In genomic region chr6:12352165-12352719, GRCm38 (mm10) we compare ENCODE assay signal across 27 mouse cellular contexts.
DNase-seq lines count a peak whose midpoint lies in the region; ATAC-seq lines count a peak whose summit lies in the region.
"Had no signal": no experiment of that assay in that cellular context is flagged by ENCODE, and none has a peak within 500 bp of the region (broad histone marks: within the 10 kb centered on the region; RNA-seq: fewer than 3 reads in every experiment).

No protein-coding gene starts in this region.

- H3K4me1 ChIP-seq in forebrain, embryonic 14.5 days (ENCODE audit: control insufficient read depth, insufficient read depth, low read length) = no peaks in the 10 kb centered on the region
- no peaks in the 10 kb centered on the region for H3K4me1 ChIP-seq in forebrain, embryonic 10.5 days
- H3K4me1 ChIP-seq in midbrain, embryonic 15.5 days = peaks cover 2% of the 10 kb centered on the region; the same call in 1 of the 2 replicates
- H3K4me1 ChIP-seq in midbrain, embryonic 13.5 days (replicated peaks) = peaks cover 13% of the 10 kb centered on the region; the same call in 1 of the 2 replicates
- H3K4me1 ChIP-seq: hindbrain, embryonic 10.5 days; intestine, embryonic 15.5 days had no signal

- WGBS in forebrain, embryonic 14.5 days = 59% methylated on average over 9 of the region's 9 CpGs
- WGBS in forebrain, embryonic 10.5 days = 85% methylated on average over 9 of the region's 9 CpGs
- 65% methylated on average over 9 of the region's 9 CpGs for WGBS in midbrain, embryonic 15.5 days
- 74% methylated on average over 9 of the region's 9 CpGs for WGBS in midbrain, embryonic 13.5 days

- H3K9ac ChIP-seq in forebrain, embryonic 14.5 days (ENCODE audit: low read length) = no peak overlapping the region
- no peak overlapping the region for H3K9ac ChIP-seq in midbrain, embryonic 15.5 days
- H3K9ac ChIP-seq in midbrain, embryonic 13.5 days (replicated peaks) = no peak overlapping the region
- H3K9ac ChIP-seq: hindbrain, embryonic 13.5 days; intestine, embryonic 15.5 days had no signal

- H3K27ac ChIP-seq in forebrain, embryonic 14.5 days (ENCODE audit: low read depth, low read length) = no peak overlapping the region
- no peak overlapping the region for H3K27ac ChIP-seq in forebrain, embryonic 10.5 days
- no peak overlapping the region for H3K27ac ChIP-seq in midbrain, embryonic 15.5 days
- no peak overlapping the region for H3K27ac ChIP-seq in midbrain, embryonic 13.5 days
- H3K27ac ChIP-seq: gastrocnemius, adult 2 months; hindbrain, embryonic 10.5 days; hindbrain, embryonic 13.5 days; intestine, embryonic 15.5 days had no signal

- H3K4me2 ChIP-seq in forebrain, embryonic 14.5 days (ENCODE audit: low read length) = no peak overlapping the region
- no peak overlapping the region for H3K4me2 ChIP-seq in midbrain, embryonic 15.5 days
- H3K4me2 ChIP-seq in midbrain, embryonic 13.5 days (replicated peaks) = no peak overlapping the region
- H3K4me2 ChIP-seq: heart, embryonic 11.5 days; hindbrain, embryonic 13.5 days; intestine, embryonic 15.5 days had no signal

- DNase-seq in forebrain, embryonic 14.5 days (ENCODE audit: low spot score) = peak; percentile 64
- DNase-seq in forebrain, embryonic 10.5 days (ENCODE audit: extremely low spot score, low spot score) = no peak
- peak; percentile 13 for DNase-seq in brain, adult 2 months (ENCODE audit: low read depth, low spot score)
- DNase-seq in brain, embryonic 18.5 days (ENCODE audit: low read depth, low spot score) = peak; percentile 18
- no peak for DNase-seq in cerebellum, postnatal 36 days
- DNase-seq in cerebellum, postnatal 10 days = no peak
- DNase-seq: adrenal gland, postnatal 10 days; adrenal gland, postnatal 36 days; B cell, adult 2 months; cerebellum, adult 18-20 months; cerebellum, adult 9-11 months; gastrocnemius, adult 2 months; gastrocnemius, postnatal 14 days; heart, adult 11 months; heart, postnatal 36 days; kidney, adult 11 months; kidney, adult 8-10 months had no signal

- no peaks in the 10 kb centered on the region for H3K36me3 ChIP-seq in forebrain, embryonic 14.5 days (ENCODE audit: control insufficient read depth, insufficient read depth, low read length)
- no peaks in the 10 kb centered on the region for H3K36me3 ChIP-seq in forebrain, embryonic 10.5 days (replicated peaks)
- H3K36me3 ChIP-seq in midbrain, embryonic 15.5 days (replicated peaks) = no peaks in the 10 kb centered on the region
- no peaks in the 10 kb centered on the region for H3K36me3 ChIP-seq in midbrain, embryonic 13.5 days
- H3K36me3 ChIP-seq: G1E; hindbrain, embryonic 10.5 days; hindbrain, embryonic 13.5 days; intestine, embryonic 15.5 days had no signal

- ATAC-seq in forebrain, embryonic 14.5 days = peak; percentile 73
- peak; percentile 71; the same call in 1 of the 2 replicates for ATAC-seq in midbrain, embryonic 15.5 days (replicated peaks)
- no peak for ATAC-seq in midbrain, embryonic 13.5 days
- ATAC-seq: hindbrain, embryonic 16.5 days; intestine, embryonic 15.5 days; Patski had no signal

- no peaks in the 10 kb centered on the region for H3K9me3 ChIP-seq in forebrain, embryonic 14.5 days (replicated peaks; ENCODE audit: control insufficient read depth, low read length)
- no peaks in the 10 kb centered on the region for H3K9me3 ChIP-seq in forebrain, embryonic 10.5 days
- H3K9me3 ChIP-seq in midbrain, embryonic 15.5 days = no peaks in the 10 kb centered on the region
- H3K9me3 ChIP-seq in midbrain, embryonic 13.5 days = no peaks in the 10 kb centered on the region
- H3K9me3 ChIP-seq: G1E; hindbrain, embryonic 10.5 days; hindbrain, embryonic 13.5 days; intestine, embryonic 15.5 days had no signal

- H3K4me3 ChIP-seq in forebrain, embryonic 14.5 days (ENCODE audit: low read depth, low read length) = no peak overlapping the region
- no peak overlapping the region for H3K4me3 ChIP-seq in forebrain, embryonic 10.5 days
- H3K4me3 ChIP-seq in midbrain, embryonic 15.5 days = no peak overlapping the region
- H3K4me3 ChIP-seq in midbrain, embryonic 13.5 days (replicated peaks) = no peak overlapping the region
- H3K4me3 ChIP-seq: gastrocnemius, adult 2 months; hindbrain, embryonic 10.5 days; hindbrain, embryonic 13.5 days; intestine, embryonic 15.5 days had no signal

- no peaks in the 10 kb centered on the region for H3K27me3 ChIP-seq in forebrain, embryonic 14.5 days (replicated peaks; ENCODE audit: control insufficient read depth, insufficient read depth, low read length)
- no peaks in the 10 kb centered on the region for H3K27me3 ChIP-seq in forebrain, embryonic 10.5 days (ENCODE audit: poor library complexity, severe bottlenecking)
- no peaks in the 10 kb centered on the region for H3K27me3 ChIP-seq in midbrain, embryonic 15.5 days (replicated peaks)
- H3K27me3 ChIP-seq in midbrain, embryonic 13.5 days = no peaks in the 10 kb centered on the region
- H3K27me3 ChIP-seq: CH12.LX; hindbrain, embryonic 13.5 days; intestine, embryonic 15.5 days; Patski had no signal

Comparison
In these comparisons a context has a peak if more than half of its experiments do, and no peak if none do; other contexts are left out.
1. DNase-seq: peak in forebrain, embryonic 14.5 days (single experiment), brain, adult 2 months (single experiment) and brain, embryonic 18.5 days (single experiment); none in forebrain, embryonic 10.5 days (single experiment), cerebellum, postnatal 36 days (0 of 2) and cerebellum, postnatal 10 days (0 of 2).